Mouse (Mus musculus) urinary bladder, adult 18-20 months (tissue): ENCODE data around the gene Xpr1.
"Not testable (repeated sequence)": the region's sequence is repeated elsewhere in the genome, so short reads cannot be mapped to it uniquely, and the experiment has no call there.

Source experiments
- DNase-seq, 2 experiments: peaks; one replicate each; pipeline ENCODE4 v3.0.0; 2022; ENCODE audit warnings: low spot score in 2 of 2, mixed read lengths in 2 of 2

The Xpr1 gene

DNA sequence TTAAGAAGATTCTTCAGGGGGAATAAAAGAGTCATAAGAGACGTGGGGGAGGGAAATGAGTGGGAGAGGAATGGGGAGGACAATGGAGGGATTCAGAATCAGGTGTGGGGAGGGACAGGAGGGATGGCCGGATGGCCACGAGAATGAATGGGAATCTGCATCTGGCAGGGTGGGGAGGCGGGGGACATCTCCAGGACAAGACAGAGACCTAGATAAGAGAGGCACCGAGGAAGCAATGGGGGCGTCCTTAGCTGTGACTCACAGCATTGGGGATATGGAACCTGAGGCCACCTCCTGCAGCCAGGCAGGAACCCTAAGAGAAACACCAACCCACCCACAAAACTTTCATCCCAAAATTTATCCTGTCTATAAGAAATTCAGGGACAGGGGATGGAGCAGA, 81.3 kb downstream of the Xpr1 start:
- no peak for DNase-seq

DNA sequence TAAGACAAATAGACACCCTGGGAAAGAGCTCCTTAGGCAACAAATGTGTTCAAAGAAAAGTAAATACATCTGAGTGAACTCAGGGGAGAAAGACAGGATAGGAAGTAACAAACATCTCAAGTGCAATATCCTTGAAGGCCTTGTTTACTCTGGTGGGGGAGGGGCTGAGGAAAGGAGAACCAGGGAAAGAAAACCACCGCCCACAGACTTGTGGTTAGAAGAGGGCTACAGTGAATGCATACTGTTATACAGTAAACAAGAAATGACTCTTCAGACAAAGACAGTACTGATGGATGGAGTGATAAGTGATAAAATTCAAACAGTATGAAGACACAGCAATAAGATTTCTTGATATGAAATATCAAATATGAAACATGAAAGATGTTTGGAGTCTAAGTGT, 95.0 kb downstream of the Xpr1 start:
- no peak for DNase-seq

DNA sequence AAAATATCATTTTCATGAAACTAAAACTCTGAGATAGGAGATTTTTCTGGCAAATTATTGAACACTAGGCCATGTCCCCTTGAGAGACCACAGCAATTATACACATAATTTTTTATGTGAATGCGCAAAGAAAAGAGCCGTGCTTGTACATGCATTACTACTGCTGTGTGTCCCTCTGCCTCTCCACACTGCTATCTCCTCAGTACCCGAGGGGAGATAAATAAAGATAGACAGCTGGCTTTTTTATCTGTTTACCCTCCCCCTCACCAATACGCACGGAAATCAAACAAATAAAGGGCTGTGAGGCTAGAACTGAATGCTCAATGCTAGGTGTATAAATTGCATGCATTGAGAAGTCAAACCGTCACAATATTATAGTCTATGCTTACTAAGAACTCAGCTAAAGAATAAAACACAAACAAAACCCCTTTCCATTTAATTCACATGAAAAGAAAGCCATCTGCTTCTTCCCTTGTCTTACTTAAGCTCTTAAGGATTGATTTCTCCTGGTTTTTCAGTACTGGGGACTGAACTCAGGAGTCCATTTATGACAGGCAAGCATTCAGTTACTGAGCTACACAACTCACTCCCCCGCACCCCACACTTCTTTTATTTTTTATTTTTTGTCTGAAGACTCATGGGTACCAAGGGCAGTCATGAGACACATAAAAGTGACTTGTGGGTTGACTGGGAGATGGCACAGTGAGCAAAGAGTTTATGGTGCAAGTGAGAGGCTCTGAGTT, 97.0 kb downstream of the Xpr1 start:
- no peak for DNase-seq

DNA sequence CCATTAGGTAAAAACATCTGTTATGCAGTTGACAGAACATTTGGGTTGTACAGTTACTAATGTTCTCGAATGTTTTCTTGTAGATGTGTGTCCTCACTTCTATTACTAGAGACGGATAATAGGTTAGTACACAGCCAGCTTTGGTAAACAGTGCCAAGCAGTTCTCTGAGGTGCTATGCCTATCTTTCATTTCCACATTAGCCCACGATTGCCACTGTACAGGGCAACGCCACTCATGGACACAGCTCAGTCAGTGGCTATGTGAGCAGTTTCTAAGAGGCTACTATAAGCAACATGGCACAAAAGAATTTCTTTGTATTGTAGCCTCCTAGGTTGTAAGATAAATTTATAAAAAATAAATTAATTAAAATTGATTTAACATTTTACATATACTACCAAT, 97.7 kb downstream of the Xpr1 start:
- DNase-seq = no peak

DNA sequence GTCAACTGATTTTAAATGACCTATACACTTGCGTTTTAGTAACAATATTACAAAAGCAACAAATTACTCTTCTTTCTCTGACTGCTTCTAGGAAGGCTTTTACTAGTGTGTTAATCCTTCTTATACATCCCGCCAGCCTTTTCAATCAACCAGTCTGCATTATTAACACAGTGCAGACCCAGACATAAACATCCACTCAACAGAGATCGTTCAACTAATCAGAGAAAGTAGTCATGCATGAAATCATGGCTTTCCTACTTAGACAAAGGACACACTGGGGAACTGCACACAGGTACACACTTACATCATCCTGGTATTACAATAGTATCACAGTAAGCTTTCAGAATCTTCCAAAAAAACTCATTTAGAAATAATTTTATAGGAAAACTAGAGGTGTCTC, 105.5 kb downstream of the Xpr1 start:
- DNase-seq = no peak

DNA sequence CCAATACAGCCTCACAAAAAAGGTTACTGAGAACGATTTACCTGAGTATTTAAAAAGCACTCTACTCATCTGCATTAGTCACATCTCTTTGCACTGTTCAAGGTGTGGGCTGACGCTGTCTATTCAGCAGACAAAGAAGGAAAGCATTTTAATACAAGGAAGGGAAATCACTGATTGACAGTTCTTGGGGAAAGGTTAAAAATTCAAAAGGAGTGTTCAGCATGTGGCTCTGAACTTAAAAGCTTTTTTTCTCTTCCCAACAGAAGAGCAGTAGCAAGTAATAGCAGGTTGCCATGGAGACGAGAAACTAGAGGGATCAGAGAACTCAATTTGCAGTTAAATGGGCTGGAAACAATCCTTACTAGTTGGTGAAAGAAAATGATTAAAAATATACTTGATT, 110.3 kb downstream of the Xpr1 start:
- no peak for DNase-seq

DNA sequence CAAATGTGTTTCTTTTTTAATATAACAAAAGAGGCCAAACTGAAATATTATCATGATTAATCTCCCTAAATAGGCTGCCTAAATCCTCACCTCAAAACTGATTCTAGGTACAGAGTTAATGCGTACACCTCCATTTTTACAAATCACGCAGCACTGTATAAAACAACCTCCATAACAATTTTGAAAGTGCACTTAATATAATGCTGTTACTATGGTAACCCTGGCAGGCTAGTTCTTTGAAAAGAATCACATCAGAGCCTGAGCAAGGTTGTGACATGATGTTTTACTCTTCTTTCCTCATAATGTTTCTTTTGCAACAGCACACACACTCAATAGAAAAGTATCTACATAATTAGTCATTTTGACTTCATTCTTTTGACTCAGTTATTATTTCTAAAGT, 113.8 kb downstream of the Xpr1 start:
- DNase-seq = no peak

DNA sequence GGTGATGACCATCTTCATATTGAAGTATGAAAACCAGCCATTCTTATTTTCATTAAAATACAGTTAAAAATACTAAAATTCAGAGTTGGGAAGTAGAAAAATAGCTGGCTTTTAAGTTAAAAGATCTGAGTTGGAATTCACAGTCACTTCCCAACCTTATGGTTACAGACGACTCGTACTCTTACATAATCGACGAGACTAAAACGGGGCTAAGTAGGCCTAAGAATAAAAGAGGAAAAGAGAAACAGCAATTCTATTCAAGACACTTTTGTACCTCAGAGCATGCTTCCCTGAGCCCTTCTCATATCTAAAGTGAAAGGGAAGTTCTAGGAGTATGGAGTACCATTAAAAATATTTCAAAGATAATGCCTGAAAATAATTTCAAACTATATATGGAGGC, 119.6 kb downstream of the Xpr1 start:
- no peak for DNase-seq

DNA sequence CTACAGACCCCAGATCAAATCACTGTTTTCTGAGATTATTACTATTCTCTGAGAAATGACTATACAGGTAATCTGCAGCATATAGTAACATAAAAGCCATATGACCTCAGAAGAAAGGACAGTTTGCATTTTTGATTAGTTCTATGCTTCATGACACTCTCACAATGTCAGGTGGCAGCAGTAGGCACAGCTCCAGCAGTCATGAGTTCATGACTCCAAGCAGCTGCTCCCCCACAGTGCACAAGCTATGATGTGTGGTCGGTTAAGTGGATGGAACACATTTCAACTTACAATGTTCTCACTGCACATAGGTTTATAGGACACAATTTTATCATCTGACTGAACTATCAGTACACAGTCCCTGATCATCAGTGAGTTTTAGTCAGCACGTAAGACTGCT, 120.0 kb downstream of the Xpr1 start:
- no peak for DNase-seq

DNA sequence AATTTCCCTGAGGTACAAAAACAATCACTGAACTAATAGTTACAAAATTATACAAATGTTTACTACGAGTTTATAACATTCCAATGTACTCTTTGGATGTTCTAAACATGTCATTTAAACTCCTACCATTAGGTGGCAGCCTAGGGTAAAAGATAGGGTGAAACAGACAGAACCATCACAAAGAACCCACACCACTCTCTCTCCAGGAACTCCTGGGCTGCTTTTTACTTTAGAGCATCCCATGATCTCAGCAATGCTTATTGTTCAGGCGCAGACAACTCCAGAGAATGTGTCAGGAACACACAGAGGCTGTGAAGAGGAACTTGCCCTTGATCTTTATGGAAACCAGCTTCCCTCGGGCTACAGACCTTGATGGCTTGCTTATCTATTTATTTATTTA, 123.8 kb downstream of the Xpr1 start:
- no peak for DNase-seq

DNA sequence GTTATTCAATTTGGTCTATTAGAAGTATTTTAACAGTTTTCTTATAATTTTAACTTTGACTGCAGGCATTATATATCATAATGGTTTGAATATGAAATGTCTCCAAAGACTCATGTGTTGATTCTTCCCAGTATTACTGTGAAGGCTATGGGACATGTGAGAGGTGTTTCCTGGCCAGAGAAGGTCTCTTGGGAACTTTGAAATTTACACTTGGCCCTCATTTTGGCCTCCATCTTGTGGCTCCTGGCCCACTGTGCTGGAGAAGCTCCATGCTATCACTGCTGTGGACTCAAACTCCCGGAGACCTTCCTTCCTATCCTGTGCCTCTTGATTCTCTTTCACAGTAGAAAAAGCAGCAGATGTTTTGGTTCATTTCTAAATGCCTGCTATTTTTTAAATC, 127.8 kb downstream of the Xpr1 start:
- DNase-seq = no peak

DNA sequence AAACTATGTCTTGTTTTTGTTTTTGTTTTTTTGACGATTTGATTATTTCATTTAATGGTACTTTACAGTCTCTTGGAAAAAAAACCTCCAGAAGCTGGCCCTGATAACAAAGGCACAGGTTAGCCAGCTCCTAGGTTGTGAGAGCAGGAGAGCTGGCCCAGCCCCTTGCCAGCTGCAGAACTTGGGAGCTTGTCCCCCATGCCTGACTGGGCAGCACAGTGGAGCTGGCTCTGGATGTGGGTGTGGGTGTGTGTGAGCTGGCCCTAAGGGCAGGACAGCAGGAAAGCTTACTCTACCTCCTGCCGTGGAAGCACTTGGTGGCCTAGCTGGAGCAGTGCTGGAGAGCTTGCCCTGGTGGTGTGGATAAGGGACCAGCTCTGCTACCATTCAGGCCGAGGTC, 129.2 kb downstream of the Xpr1 start:
- no peak for DNase-seq

DNA sequence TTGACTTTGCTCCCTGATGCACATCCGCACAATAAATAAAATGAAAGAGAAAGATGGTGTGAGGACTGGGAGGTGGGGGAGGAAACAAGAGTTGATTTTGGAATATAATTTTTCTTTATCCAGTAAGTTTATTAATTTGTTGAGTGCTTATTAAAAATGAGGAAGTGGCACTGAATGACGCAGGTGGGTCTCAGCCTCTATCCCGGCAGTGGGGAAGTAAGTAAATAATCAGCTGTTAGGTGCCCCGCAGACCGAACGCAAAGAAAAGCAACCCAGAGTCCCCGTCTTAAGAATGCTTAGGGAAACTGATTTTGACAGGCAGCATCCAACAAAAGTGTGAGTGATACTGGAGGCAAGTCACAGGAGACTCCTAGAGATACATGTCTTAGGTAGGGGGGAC, 133.4 kb downstream of the Xpr1 start:
- no peak for DNase-seq

DNA sequence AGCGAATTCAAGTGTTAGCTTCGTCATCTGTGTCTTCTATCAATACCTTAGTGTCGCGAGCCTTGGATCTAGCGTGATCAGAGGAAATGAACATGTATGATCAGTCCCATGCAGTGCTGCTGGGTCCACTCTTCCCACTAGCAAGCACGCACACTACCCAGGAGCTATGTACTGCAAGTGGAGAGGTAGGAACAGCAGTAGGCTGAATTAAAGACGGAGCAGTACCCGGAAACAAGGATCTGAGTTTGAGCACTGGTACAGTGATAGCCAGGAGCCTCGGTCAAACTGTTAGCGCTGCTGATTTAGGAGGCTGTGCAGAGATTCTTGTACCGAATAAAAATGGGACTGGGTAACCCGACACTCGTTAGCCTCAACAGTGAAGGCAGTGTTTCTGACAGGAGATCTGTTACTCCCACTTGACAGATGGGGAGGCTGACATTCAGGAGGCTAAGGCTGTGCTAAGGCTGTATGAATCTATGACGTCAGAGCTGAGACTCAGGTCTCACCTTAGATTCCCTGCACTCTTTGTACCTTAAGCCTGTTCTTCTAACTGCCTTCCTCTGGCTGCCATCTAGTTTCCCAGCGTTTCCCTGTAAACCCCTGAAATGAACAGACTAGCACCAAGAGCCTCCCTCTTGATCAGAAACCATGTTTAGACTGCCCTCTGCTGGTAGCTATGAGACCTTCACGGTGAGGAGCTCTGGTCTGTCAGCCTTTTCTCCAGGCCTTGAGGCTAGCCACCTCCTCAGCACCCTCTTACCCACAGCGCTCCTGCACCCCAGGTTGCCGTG, 136.0 kb downstream of the Xpr1 start:
- peak in 1 of 2 experiments; percentile 53 for DNase-seq

DNA sequence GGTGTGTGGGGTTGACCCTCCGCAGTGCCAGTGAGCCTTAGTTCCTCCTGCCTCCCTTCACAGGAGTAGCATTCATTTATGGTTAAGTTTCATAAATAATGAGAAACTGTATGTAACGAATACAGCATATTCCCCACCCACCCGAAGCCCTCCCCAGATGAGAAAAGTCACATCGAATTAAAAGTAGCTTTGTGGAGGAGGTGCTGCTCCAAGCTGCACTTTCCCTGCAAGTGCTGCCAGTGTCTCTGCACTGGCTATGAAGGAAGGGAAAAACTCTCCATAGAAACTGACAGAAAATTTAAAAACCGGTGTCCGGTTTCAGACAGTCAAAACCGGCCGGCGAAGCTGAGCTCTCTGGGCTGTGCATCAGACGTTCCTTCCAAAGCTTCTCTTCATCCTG, 136.9 kb downstream of the Xpr1 start:
- DNase-seq = no peak

DNA sequence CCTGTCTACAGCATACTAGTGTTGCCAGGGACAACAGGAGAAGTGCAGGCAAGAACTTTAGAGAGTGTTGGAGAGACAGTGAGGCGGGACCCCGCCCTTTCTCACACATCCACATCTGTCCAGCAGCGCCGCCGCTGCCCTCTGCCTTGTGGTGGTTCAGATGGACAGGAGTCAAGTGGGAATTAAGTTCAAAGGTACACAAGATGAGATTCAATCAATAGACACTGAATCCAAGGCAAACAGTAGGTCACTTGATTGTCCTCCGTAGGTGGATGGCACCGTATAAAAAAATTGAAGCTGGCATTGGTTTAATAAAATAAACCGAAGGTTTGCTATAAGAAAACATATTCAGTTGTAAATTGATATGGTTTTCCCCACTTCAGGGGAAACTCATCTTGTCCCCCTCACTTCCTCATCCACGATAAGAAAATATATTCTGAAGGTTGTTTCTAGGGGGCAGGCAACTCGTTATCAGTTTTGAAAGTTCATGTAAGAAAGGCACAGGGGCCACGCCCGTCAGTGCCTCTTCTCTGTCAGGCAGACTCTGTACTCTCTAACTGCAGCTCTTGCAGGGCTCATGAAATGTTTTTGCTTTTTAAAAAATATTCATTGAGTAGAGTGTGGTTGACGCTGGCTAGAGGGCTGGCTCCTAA, 140.7 kb downstream of the Xpr1 start:
- no peak for DNase-seq

DNA sequence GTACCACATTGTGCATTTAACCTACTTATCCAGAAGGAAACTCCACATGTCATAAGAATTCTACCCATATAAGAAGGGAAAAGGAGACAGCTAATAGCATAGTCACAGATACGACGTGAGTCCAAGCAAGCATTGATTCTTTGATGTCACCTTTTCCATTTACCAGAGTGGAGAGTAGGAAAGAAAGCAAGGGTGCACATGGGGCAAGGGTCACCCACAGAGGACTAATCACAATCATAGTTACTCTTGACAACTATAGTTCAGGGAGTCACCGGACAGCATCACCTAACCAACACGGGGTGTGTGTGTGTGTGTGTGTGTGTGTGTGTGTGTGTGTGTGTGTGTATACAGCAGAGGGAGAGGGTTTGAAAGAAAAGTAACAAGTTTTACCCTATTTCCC, 141.4 kb downstream of the Xpr1 start:
- DNase-seq = no peak

DNA sequence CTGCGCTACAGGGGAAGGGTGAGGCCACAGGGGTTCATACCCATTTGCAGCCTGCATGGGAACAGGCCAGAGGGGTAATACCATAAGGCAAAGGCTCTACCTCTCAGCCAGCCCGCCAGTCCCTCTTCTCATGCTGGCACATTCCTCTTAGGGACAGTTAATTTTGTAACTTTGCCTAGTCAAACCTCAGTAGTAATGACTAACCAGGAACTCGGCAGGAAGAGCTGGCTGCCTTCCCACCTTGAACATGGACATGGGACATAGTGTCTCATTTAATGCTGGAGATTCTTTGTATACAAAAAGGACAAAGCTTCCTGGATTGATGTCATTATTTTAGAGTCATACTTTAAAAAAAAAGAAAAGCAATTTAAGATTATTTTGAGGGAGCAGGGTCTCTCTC, 142.2 kb downstream of the Xpr1 start:
- DNase-seq = no peak

DNA sequence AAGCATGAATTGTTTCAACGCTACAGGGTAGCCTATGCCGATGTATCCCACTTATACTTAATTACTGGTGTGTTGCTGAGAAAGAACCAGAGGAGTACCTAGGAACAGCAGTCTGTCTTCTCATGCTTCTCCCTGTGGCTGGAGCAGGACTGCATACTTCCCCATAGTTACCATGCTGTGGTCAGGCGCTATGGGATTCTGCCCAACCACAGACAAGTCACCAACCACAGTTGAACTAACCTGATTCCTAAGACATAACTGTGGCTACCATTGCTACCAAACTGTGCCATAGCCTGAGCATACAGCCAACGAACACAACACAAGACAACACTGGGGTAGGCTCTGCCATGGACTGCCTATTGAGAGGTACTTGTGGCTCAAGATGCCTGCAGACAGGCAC, 144.3 kb downstream of the Xpr1 start:
- no peak for DNase-seq

DNA sequence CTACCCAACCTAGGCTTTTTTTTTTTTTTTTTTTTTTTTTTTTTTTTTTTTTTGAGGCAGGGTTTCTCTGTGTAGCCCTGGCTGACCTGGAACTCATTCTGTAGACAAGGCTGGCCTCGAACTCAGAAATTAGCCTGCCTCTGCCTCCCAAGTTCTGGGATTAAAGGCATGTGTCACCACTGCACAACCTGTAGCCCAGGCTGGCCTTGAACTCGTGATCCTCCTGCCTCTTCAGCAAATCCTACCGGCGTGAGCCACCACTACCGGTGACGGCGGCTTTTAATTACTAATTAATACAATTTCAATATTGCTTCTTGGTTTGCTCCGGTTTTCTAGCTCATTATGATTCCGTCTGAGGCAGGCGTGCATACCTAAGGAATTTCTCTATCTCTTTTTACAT, 154.7 kb downstream of the Xpr1 start:
- not testable (repeated sequence) for DNase-seq

DNA sequence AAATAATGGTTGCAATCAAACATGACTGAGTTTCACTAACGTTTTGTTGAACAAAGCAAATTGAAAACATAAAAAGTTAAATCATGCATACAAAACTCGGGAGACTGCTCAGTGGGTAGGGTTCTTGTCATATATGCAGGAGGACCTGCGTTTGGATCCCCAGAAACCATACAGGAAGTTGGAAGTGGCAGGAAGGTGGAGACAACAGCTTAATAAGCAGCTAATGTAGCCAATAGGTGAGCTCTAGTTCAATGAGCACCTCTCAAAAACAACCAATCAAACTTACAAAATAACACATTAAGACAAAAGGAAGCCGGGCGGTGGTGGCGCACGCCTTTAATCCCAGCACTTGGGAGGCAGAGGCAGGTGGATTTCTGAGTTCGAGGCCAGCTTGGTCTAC, 162.9 kb downstream of the Xpr1 start:
- DNase-seq = no peak

DNA sequence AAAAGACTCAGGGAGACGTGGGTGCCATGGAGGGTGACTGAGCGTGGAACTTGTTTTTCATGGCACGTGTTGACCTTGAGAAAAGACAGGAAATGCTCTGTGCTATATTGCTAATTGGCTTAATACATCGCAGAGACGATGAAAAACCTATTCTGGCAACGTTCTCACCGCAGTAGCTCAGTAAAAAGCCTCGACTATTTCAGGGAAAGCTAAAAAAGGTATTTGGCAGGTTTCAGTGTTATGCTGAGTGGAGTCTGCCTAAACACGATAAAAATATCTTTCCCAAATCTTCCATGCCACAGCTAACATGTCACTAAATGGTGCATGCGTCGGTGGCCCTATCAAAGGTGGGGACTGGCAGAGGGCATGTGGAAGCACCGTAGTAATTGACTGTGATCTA, 164.1 kb downstream of the Xpr1 start:
- DNase-seq = no peak

DNA sequence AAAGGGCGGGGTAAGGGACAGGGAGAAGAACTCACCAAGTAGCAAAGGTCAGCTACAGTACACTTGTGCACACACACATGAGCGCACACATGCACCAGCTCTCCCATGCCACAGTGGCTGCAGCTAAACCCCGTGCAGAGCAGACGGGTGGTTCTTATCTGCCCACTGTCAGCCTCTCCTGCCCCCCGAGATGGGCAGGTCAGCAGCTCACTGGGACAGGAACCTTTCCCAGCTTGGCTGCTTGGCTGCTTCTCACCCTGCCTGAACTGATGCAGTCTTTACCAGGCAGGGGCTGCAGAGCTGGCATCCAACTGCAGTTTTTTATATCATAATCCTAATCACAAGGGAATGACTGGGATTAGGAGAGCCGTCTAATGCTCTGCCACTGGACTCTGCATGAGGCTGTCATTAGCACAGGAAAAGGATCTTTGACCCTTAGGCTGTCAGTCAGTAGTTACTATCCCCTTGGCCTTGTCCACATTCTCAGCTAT, 164.5 kb downstream of the Xpr1 start:
- no peak for DNase-seq
